Mouse (Mus musculus) heart, embryonic 14.5 days (tissue): ENCODE results near the gene Ass1. TPM values are rescaled to one million over a fixed set of nuclear protein-coding genes. Genes with fewer than 3 reads are reported as not detected.

Experiments used
- ATAC-seq: fragments of 200-750 bp; cut with Nextera tagmentation; 2 replicates; pipeline ENCODE4 v1.8.0; 2017; ENCODE audit warnings: low read depth, moderate TSS enrichment; ENCODE audit not compliant: insufficient number of reproducible peaks, insufficient read depth, low FRiP score
- H3K27ac ChIP-seq, 2 experiments: fragments of 200-500 bp in 1 of 2; fragments of 300-500 bp in 1 of 2; sonication (generic) in 1 of 2; replicated peaks in 1 of 2; 2 replicates each; pipeline ENCODE4 v1.5.1; 2012 to 2014; ENCODE audit warnings: low read depth in 2 of 2, low read length in 2 of 2, control low read depth in 1 of 2, mild to moderate bottlenecking in 1 of 2, mixed read lengths in 1 of 2; ENCODE audit not compliant: control insufficient read depth in 1 of 2, insufficient read depth in 1 of 2
- H3K27me3 ChIP-seq: fragments of 300-500 bp; sonication (generic); 2 replicates; pipeline ENCODE4 v1.6.1; 2014; ENCODE audit warnings: mild to moderate bottlenecking, low read length, control low read depth; ENCODE audit not compliant: control insufficient read depth, insufficient read depth
- H3K36me3 ChIP-seq: fragments of 300-500 bp; sonication (generic); 2 replicates; pipeline ENCODE4 v1.6.1; 2014; ENCODE audit warnings: mild to moderate bottlenecking, control low read depth, low read length, mixed read lengths; ENCODE audit not compliant: control insufficient read depth, insufficient read depth
- H3K4me1 ChIP-seq, 2 experiments: fragments of 200-500 bp in 1 of 2; fragments of 300-500 bp in 1 of 2; sonication (generic) in 1 of 2; 2 replicates each; pipeline ENCODE4 v1.6.1; 2012 to 2014; ENCODE audit warnings: low read length in 2 of 2, control low read depth in 1 of 2, mixed read lengths in 1 of 2; ENCODE audit not compliant: control insufficient read depth in 2 of 2, insufficient read depth in 2 of 2
- H3K4me2 ChIP-seq: fragments of 300-500 bp; sonication (generic); 2 replicates; pipeline ENCODE4 v1.6.1; 2014; ENCODE audit warnings: mild to moderate bottlenecking, low read length
- H3K4me3 ChIP-seq, 2 experiments: fragments of 200-500 bp in 1 of 2; fragments of 300-500 bp in 1 of 2; sonication (generic) in 1 of 2; 2 replicates each; pipeline ENCODE4 v1.5.1; 2012 to 2014; ENCODE audit warnings: low read length in 2 of 2, mild to moderate bottlenecking in 2 of 2, control low read depth in 1 of 2, low read depth in 1 of 2, moderate library complexity in 1 of 2; ENCODE audit not compliant: control insufficient read depth in 1 of 2, insufficient read depth in 1 of 2
- H3K9ac ChIP-seq: fragments of 300-500 bp; sonication (generic); 2 replicates; pipeline ENCODE4 v1.6.1; 2014; ENCODE audit warnings: mild to moderate bottlenecking, low read length
- H3K9me3 ChIP-seq: fragments of 300-500 bp; sonication (generic); 2 replicates; pipeline ENCODE4 v1.6.1; 2016; ENCODE audit warnings: low read length, control low read depth; ENCODE audit not compliant: control insufficient read depth
- WGBS: fragments of 180-500 bp; shearing (Covaris S2); extraction: QIAGEN DNeasy Blood & Tissue Kit; methylation state at CpG from one replicate; pipeline ENCODE4 v1.1.7; 2014; 5-methylcytosine and 5-hydroxymethylcytosine counted together
- polyA plus RNA-seq: library from polyadenylated mRNA; unstranded; fragments of >200 nt; fragmentation: Nextera tagmentation; extraction: Ambion mirVana; gene quantifications from 2 replicates; pipeline ENCODE4 v1.2.1, GENCODE M21; 2014

Ass1 gene
- polyA plus RNA-seq, 1 experiment from 2014 or later: 10.0 TPM

GRCm38 (mm10) chr2:31458460-31458859 lies 11.5 kb upstream of the Ass1 start:
- peaks cover 40% of the 10 kb centered on the region for H3K27me3 ChIP-seq
- no peaks in the 10 kb centered on the region for H3K36me3 ChIP-seq
- no peak overlapping the region for H3K27ac ChIP-seq

GRCm38 (mm10) chr2:31458989-31459936 lies 10.7 kb upstream of the Ass1 start:
- peak overlapping the region in 1 of 2 experiments; percentile 42; a peak in 2 of 4 replicates for H3K4me3 ChIP-seq
- H3K36me3 ChIP-seq: no peaks in the 10 kb centered on the region
- peak overlapping the region; percentile 74; the same call in 1 of the 2 replicates for H3K4me2 ChIP-seq
- H3K9me3 ChIP-seq: no peaks in the 10 kb centered on the region
- no peak overlapping the region for H3K27ac ChIP-seq
- H3K27me3 ChIP-seq: peaks cover 40% of the 10 kb centered on the region
- H3K9ac ChIP-seq: peak overlapping the region; percentile 55; the same call in 1 of the 2 replicates
- H3K4me1 ChIP-seq: peaks cover 14 to 26% of the 10 kb centered on the region in 2 experiments
- peak; percentile 45; the same call in 1 of the 2 replicates for ATAC-seq
- WGBS: 42% methylated on average over 15 of the region's 16 CpGs

More at GRCm38 (mm10) chr2:31458460-31458859, 11.5 kb upstream of the Ass1 start:
- Histone ChIP-seq H3K4me2 (no peak overlapping the region), H3K9me3 (no peaks in the 10 kb centered on the region), H3K9ac (no peak overlapping the region), H3K4me1 (peaks cover 20 to 34% of the 10 kb centered on the region in 2 experiments), H3K4me3 (no peak overlapping the region)
- no peak for ATAC-seq
- 43% methylated on average over 5 of the region's 5 CpGs for WGBS

- no peaks in the 10 kb centered on the region for H3K36me3 ChIP-seq
- peaks cover 40% of the 10 kb centered on the region for H3K27me3 ChIP-seq
- H3K4me2 ChIP-seq: peak overlapping the region; percentile 74
- H3K9ac ChIP-seq: peak overlapping the region; percentile 55; the same call in 1 of the 2 replicates
- 2% methylated on average over 48 of the region's 48 CpGs for WGBS
- no peak overlapping the region for H3K27ac ChIP-seq
- H3K4me3 ChIP-seq: peak overlapping the region; percentile 40 to 42
- H3K9me3 ChIP-seq: no peaks in the 10 kb centered on the region
- peaks cover 6 to 18% of the 10 kb centered on the region in 2 experiments for H3K4me1 ChIP-seq
- ATAC-seq: no peak
Observed at GRCm38 (mm10) chr2:31460025-31460571, 9.9 kb upstream of the Ass1 start.

- Histone ChIP-seq H3K4me1 (peaks cover 0 to 10% of the 10 kb centered on the region in 2 experiments; a peak in 2 of 4 replicates), H3K36me3 (no peaks in the 10 kb centered on the region), H3K9ac (no peak overlapping the region), H3K27me3 (peaks cover 40% of the 10 kb centered on the region), H3K4me3 (no peak overlapping the region), H3K4me2 (no peak overlapping the region), H3K27ac (no peak overlapping the region), H3K9me3 (no peaks in the 10 kb centered on the region)
- ATAC-seq: no peak
- 68% methylated on average over 7 of the region's 7 CpGs for WGBS
Observed at GRCm38 (mm10) chr2:31460920-31461319, 9.1 kb upstream of the Ass1 start.

GRCm38 (mm10) chr2:31462051-31462450 lies 8.0 kb upstream of the Ass1 start:
- no peak overlapping the region for H3K4me3 ChIP-seq
- ATAC-seq: no peak
- H3K36me3 ChIP-seq: no peaks in the 10 kb centered on the region
- 32% methylated on average over 8 of the region's 8 CpGs for WGBS
- no peak overlapping the region for H3K9ac ChIP-seq
- H3K4me1 ChIP-seq: peaks cover 0 to 10% of the 10 kb centered on the region in 2 experiments; a peak in 2 of 4 replicates
- H3K27ac ChIP-seq: no peak overlapping the region
- H3K27me3 ChIP-seq: peaks cover 40% of the 10 kb centered on the region
- H3K4me2 ChIP-seq: no peak overlapping the region
- no peaks in the 10 kb centered on the region for H3K9me3 ChIP-seq

- ATAC-seq: no peak
- H3K9me3 ChIP-seq: no peaks in the 10 kb centered on the region
- no peak overlapping the region for H3K27ac ChIP-seq
- H3K9ac ChIP-seq: no peak overlapping the region
- H3K4me2 ChIP-seq: no peak overlapping the region
- no peak overlapping the region for H3K4me3 ChIP-seq
- 80% methylated on average over 7 of the region's 7 CpGs for WGBS
- H3K4me1 ChIP-seq: peaks cover 0 to 10% of the 10 kb centered on the region in 2 experiments; a peak in 2 of 4 replicates
- H3K36me3 ChIP-seq: no peaks in the 10 kb centered on the region
- peaks cover 34% of the 10 kb centered on the region for H3K27me3 ChIP-seq
Observed at GRCm38 (mm10) chr2:31463253-31463652, 6.8 kb upstream of the Ass1 start.

- ATAC-seq: no peak
- H3K4me3 ChIP-seq: no peak overlapping the region
- H3K36me3 ChIP-seq: no peaks in the 10 kb centered on the region
- no peak overlapping the region for H3K4me2 ChIP-seq
- no peaks in the 10 kb centered on the region for H3K9me3 ChIP-seq
- H3K4me1 ChIP-seq: peaks cover 0 to 10% of the 10 kb centered on the region in 2 experiments; a peak in 2 of 4 replicates
- H3K27ac ChIP-seq: no peak overlapping the region
- H3K9ac ChIP-seq: no peak overlapping the region
- WGBS: 59% methylated on average over 8 of the region's 8 CpGs
- H3K27me3 ChIP-seq: peaks cover 36% of the 10 kb centered on the region
Observed at GRCm38 (mm10) chr2:31463696-31464528, 6.1 kb upstream of the Ass1 start.
